Comparison of ENCODE assay signal across 27 mouse cellular contexts in the genomic region with DNA sequence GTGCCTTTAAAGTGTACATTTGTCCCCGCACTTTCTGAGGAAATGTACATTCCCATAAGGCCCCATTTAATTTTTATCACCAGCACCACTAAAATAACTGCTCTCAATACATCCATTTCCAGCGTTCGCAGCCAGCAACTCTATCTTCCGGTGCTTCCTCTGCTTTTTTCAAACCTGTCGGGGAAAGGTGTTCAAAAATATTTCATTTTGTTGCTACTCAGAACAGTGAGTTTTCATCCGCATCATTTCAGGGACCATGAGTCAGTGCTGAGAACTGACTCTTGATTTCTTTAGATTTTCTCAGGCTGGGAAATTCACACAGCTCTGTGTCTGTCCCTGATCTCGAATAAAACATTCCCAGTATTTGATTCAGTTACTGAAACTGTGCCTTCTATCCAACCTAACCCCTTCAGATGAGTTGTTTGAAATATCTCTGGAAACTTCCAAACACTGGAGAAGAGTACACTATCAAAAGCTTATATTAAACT.
A peak's percentile ranks its signal among the peaks of the same experiment; 100 is the strongest.
DNase-seq lines count a peak whose midpoint lies in the region; ATAC-seq lines count a peak whose summit lies in the region.
"Had no signal": no experiment of that assay in that cellular context is flagged by ENCODE, and none has a peak within 500 bp of the region (broad histone marks: within the 10 kb centered on the region; RNA-seq: fewer than 3 reads in every experiment).

No protein-coding gene starts in this region.

- no peak overlapping the region for H3K4me2 ChIP-seq in intestine, embryonic 14.5 days (ENCODE audit: low read length)
- H3K4me2 ChIP-seq in intestine, embryonic 15.5 days (replicated peaks), result no peak overlapping the region
- H3K4me2 ChIP-seq in stomach, embryonic 16.5 days (ENCODE audit: low read depth, low read length), result no peak overlapping the region
- H3K4me2 ChIP-seq: embryonic facial prominence, embryonic 13.5 days; forebrain, embryonic 12.5 days; forebrain, embryonic 15.5 days; heart, embryonic 13.5 days; hindbrain, embryonic 12.5 days; hindbrain, embryonic 15.5 days had no signal

- H3K27me3 ChIP-seq in intestine, embryonic 14.5 days (replicated peaks; ENCODE audit: control insufficient read depth, insufficient read depth, low read length), result no peaks in the 10 kb centered on the region
- H3K27me3 ChIP-seq in intestine, embryonic 15.5 days (replicated peaks), result no peaks in the 10 kb centered on the region
- H3K27me3 ChIP-seq in stomach, embryonic 16.5 days (ENCODE audit: control insufficient read depth, insufficient read depth, low read length), result no peaks in the 10 kb centered on the region
- H3K27me3 ChIP-seq: embryonic facial prominence, embryonic 13.5 days; forebrain, embryonic 12.5 days; forebrain, embryonic 15.5 days; heart, embryonic 13.5 days; hindbrain, embryonic 12.5 days; hindbrain, embryonic 15.5 days had no signal

- H3K36me3 ChIP-seq in intestine, embryonic 14.5 days (ENCODE audit: control insufficient read depth, insufficient read depth, low read length), result no peaks in the 10 kb centered on the region
- no peaks in the 10 kb centered on the region for H3K36me3 ChIP-seq in intestine, embryonic 15.5 days
- H3K36me3 ChIP-seq in stomach, embryonic 16.5 days (ENCODE audit: control insufficient read depth, insufficient read depth, low read length), result no peaks in the 10 kb centered on the region
- H3K36me3 ChIP-seq: embryonic facial prominence, embryonic 10.5 days; embryonic facial prominence, embryonic 13.5 days; forebrain, embryonic 12.5 days; forebrain, embryonic 15.5 days; heart, embryonic 10.5 days; heart, embryonic 13.5 days; hindbrain, embryonic 12.5 days; hindbrain, embryonic 15.5 days had no signal

- no peak overlapping the region for H3K4me3 ChIP-seq in intestine, embryonic 14.5 days (ENCODE audit: low read depth, low read length)
- H3K4me3 ChIP-seq in intestine, embryonic 15.5 days (replicated peaks), result no peak overlapping the region
- no peak overlapping the region for H3K4me3 ChIP-seq in stomach, embryonic 16.5 days (replicated peaks; ENCODE audit: low read length)
- H3K4me3 ChIP-seq: embryonic facial prominence, embryonic 10.5 days; embryonic facial prominence, embryonic 13.5 days; erythroblast, embryonic 14.5 days; forebrain, embryonic 12.5 days; forebrain, embryonic 15.5 days; heart, adult 2 months; heart, embryonic 10.5 days; heart, embryonic 13.5 days; hindbrain, embryonic 12.5 days; hindbrain, embryonic 15.5 days had no signal

- DNase-seq in intestine, embryonic 14.5 days (ENCODE audit: low spot score), result no peak
- DNase-seq in right cerebral cortex, postnatal 36 days (ENCODE audit: low spot score in 2 of 2), result peak; percentile 1 to 3
- no peak for DNase-seq in right cerebral cortex, postnatal 4 days
- no peak for DNase-seq in heart, postnatal 36 days
- DNase-seq: adrenal gland, adult 2 months; adrenal gland, postnatal 14 days; cerebellum, adult 11-12 months; cerebellum, adult 8-10 months; cerebellum, postnatal 10 days; cerebellum, postnatal 36 days; embryo, embryonic 11 days; gastrocnemius, postnatal 10 days; gastrocnemius, postnatal 36 days; heart, adult 2 months; heart, postnatal 14 days had no signal

- WGBS in intestine, embryonic 14.5 days, result 44% methylated on average over 7 of the region's 7 CpGs
- 43% methylated on average over 7 of the region's 7 CpGs for WGBS in intestine, embryonic 15.5 days
- 43% methylated on average over 7 of the region's 7 CpGs for WGBS in stomach, embryonic 16.5 days

- intact Hi-C loops in heart, postnatal 36 days (cut with DNase I), result no loop called here

- H3K27ac ChIP-seq in intestine, embryonic 14.5 days (ENCODE audit: low read depth), result no peak overlapping the region
- no peak overlapping the region for H3K27ac ChIP-seq in intestine, embryonic 15.5 days
- no peak overlapping the region for H3K27ac ChIP-seq in stomach, embryonic 16.5 days (ENCODE audit: low read length)
- H3K27ac ChIP-seq: embryonic facial prominence, embryonic 10.5 days; embryonic facial prominence, embryonic 13.5 days; forebrain, embryonic 12.5 days; forebrain, embryonic 15.5 days; heart, adult 2 months; heart, embryonic 10.5 days; heart, embryonic 13.5 days; hindbrain, embryonic 12.5 days; hindbrain, embryonic 15.5 days had no signal

- ATAC-seq in intestine, embryonic 14.5 days (replicated peaks; ENCODE audit: low FRiP score, low TSS enrichment, low read depth), result 0 out of 2 replicates have a peak, but pooled peaks have one; percentile 36
- no peak for ATAC-seq in intestine, embryonic 15.5 days
- ATAC-seq in stomach, embryonic 16.5 days (ENCODE audit: insufficient read depth, low FRiP score), result peak; percentile 33; the same call in 1 of the 2 replicates
- ATAC-seq: CD4-positive, CD25-positive, alpha-beta regulatory T cell, adult 4 months; forebrain, embryonic 15.5 days had no signal

- H3K4me1 ChIP-seq in intestine, embryonic 14.5 days (replicated peaks; ENCODE audit: control insufficient read depth, insufficient read depth, low read length), result peaks cover 4% of the 10 kb centered on the region; the same call in 1 of the 2 replicates
- no peaks in the 10 kb centered on the region for H3K4me1 ChIP-seq in intestine, embryonic 15.5 days (replicated peaks)
- H3K4me1 ChIP-seq in stomach, embryonic 16.5 days (ENCODE audit: control insufficient read depth, insufficient read depth, low read length), result no peaks in the 10 kb centered on the region
- H3K4me1 ChIP-seq: embryonic facial prominence, embryonic 10.5 days; embryonic facial prominence, embryonic 13.5 days; forebrain, embryonic 12.5 days; forebrain, embryonic 15.5 days; heart, embryonic 10.5 days; heart, embryonic 13.5 days; hindbrain, embryonic 12.5 days; hindbrain, embryonic 15.5 days had no signal

- H3K9me3 ChIP-seq in intestine, embryonic 14.5 days (ENCODE audit: control insufficient read depth, low read length), result no peaks in the 10 kb centered on the region
- H3K9me3 ChIP-seq in intestine, embryonic 15.5 days, result no peaks in the 10 kb centered on the region
- no peaks in the 10 kb centered on the region for H3K9me3 ChIP-seq in stomach, embryonic 16.5 days (replicated peaks; ENCODE audit: control insufficient read depth, low read length)
- H3K9me3 ChIP-seq: embryonic facial prominence, embryonic 10.5 days; embryonic facial prominence, embryonic 13.5 days; forebrain, embryonic 12.5 days; forebrain, embryonic 15.5 days; heart, embryonic 10.5 days; heart, embryonic 13.5 days; hindbrain, embryonic 12.5 days; hindbrain, embryonic 15.5 days had no signal

- no peak overlapping the region for H3K9ac ChIP-seq in intestine, embryonic 14.5 days (ENCODE audit: low read length)
- H3K9ac ChIP-seq in intestine, embryonic 15.5 days, result no peak overlapping the region
- no peak overlapping the region for H3K9ac ChIP-seq in stomach, embryonic 16.5 days (ENCODE audit: low read length)
- H3K9ac ChIP-seq: embryonic facial prominence, embryonic 13.5 days; forebrain, embryonic 12.5 days; forebrain, embryonic 15.5 days; heart, embryonic 13.5 days; hindbrain, embryonic 12.5 days; hindbrain, embryonic 15.5 days had no signal

Comparison
In these comparisons a context has a peak if more than half of its experiments do, and no peak if none do; other contexts are left out.
1. DNase-seq: peak in right cerebral cortex, postnatal 36 days (2 of 2); none in intestine, embryonic 14.5 days (single experiment), right cerebral cortex, postnatal 4 days (single experiment) and heart, postnatal 36 days (0 of 2).